Mouse (Mus musculus) large intestine, adult 2 months (tissue): ENCODE results near the gene Astn1. TPM values are rescaled to one million over a fixed set of nuclear protein-coding genes. Genes with fewer than 3 reads are reported as not detected.

Experiments used
- DNase-seq: peaks from one replicate; pipeline ENCODE4 v3.0.0-alpha.2; 2012; ENCODE audit warnings: low read depth, low spot score
- WGBS: fragments of 180-500 bp; shearing (Covaris S2); methylation state at CpG from one replicate; pipeline ENCODE4 v1.1.7; 2018; 5-methylcytosine and 5-hydroxymethylcytosine counted together
- polyA plus RNA-seq: library from polyadenylated mRNA; depleted of rRNA; stranded (reverse); fragments of >200 nt; gene quantifications from 2 replicates; pipeline ENCODE4 v1.2.3, GENCODE M21; 2012; rRNA removed

Gene Astn1
- polyA plus RNA-seq, 1 experiment, result 0.27 TPM

DNA sequence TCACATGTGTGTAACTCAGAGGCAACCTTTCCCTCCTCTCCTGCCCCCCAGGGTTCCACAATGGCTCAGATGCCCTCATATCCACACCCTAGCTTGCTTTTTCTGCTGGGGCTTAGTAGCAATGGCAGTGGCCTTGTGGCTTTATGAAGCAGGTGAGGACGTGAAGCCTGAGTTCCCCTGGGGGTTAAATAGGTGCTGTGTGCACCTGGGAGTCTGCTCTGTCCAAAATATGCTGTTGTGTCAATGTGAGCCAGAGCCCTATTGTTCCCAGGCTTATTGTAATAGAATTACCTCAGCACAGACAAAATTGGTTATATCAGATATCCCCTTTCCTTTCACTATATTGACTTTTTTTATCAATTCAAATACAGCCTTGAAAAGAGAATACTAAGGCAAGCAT is 325.7 kb downstream of the Astn1 start:
- WGBS, result 23% methylated on average over 1 of the region's 1 CpGs
- no peak for DNase-seq

DNA sequence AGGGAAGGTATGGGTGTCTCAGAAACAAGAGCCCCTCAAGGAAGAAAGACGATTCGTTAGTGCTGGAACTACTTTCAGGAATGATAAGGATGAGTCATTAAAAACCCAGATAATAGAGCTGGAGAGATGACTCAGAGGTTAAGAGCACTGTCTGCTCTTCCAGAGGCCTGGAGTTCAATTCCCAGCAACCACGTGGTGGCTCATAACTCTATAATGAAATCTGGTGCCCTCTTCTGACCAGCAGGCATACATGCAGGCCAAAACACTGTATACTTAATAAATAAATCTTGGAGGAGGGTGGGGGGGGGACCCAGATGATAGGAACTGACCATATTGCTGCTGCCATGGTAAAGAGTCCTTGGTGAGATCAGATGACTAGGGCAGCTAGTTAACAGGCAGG is 335.4 kb downstream of the Astn1 start:
- WGBS, result 60% methylated on average over 3 of the region's 3 CpGs
- no peak for DNase-seq

DNA sequence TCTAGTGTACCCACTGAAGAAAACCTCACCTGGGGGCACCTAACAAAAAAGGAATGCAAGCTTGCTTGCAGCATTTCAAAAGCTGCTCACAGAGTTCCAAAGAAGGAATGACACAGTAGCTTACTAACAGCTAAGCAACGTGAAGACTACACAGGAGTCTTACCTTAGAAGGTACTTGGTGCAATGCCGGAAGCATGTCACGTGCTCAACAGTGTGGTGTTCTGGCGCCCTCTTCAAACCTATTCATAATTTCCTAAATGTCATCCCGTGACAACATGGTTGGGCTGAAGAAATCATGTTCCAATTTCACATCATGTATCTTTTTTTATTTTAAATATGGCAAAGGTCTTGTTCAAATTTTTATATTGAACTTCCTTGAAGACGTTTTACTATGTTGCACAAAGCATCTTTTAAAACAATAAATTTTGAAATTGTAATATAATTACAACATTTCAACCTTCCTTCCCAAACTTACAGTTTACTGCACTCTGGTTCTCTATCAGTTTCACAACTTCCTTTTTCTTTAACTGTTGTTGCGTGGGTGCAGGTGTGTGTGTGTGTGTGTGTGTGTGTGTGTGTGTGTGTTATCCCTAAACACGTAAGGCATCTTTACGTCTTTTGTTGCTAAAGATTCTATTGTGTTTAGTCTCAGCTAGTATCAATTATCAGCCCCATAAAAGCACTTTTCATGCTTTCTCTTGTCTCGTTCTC is 335.9 kb downstream of the Astn1 start:
- DNase-seq, result no peak
- 75% methylated on average over 10 of the region's 10 CpGs for WGBS

DNA sequence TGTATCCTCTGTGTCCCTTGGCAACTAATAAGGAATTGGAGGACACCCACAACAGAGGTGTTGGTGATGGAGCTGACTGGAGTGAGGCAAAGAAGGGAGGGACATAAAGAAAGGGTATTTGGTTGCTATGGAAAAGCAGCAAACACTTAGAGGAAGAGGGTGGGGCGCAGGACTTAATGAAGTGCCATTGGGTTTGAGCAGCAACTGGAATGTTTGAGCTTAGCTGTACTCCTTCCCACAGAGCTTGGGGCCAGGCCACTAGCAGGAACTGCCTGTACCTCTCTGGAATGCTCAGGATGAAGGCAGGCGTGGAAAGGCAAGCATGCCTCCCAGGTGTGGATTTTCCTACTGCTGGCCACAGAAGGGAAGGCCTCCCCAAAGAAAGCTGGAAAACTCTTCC is 337.2 kb downstream of the Astn1 start:
- 71% methylated on average over 2 of the region's 2 CpGs for WGBS

DNA sequence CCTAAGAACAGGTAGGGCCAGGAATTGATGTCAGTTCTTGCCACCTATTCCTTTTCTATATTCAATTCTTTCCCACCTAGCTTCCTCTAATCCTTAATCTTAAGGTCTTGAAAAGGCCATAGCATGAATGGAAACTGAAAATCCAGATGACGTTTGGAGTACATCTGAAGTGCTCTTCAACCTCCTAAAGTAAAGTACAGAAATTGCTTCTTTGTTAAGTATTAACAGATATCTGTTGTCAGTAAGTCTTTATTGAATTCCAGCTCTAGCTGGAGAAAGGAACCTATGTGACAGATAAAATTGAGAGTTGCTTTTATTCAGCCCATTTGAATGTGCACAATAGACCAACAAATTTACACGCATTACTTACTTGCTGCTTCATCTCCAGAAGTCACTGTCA is 338.1 kb downstream of the Astn1 start:
- DNase-seq, result no peak
- 53% methylated on average over 2 of the region's 2 CpGs for WGBS

More for the DNA sequence above, 337.2 kb downstream of the Astn1 start:
- DNase-seq, result no peak

DNA sequence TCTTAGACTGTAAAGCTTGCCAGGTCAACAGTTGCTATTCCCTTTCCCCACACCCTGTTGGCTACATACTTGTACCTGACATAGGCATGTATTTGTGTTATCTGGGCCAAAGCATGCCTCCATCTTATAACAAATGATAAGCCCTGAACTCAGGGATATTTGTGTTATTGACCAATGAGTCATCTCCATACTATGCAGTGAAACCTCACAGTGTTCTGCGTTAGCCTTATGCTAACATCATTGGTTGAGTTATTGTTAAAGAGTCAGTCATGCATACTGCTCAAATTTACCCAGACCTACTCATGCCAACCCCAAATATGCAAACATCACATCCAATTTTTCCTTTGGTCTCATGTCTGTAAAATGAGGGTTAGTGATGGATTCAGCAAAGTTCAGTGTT is 339.3 kb downstream of the Astn1 start:
- 47% methylated on average over 1 of the region's 1 CpGs for WGBS
- no peak for DNase-seq

DNA sequence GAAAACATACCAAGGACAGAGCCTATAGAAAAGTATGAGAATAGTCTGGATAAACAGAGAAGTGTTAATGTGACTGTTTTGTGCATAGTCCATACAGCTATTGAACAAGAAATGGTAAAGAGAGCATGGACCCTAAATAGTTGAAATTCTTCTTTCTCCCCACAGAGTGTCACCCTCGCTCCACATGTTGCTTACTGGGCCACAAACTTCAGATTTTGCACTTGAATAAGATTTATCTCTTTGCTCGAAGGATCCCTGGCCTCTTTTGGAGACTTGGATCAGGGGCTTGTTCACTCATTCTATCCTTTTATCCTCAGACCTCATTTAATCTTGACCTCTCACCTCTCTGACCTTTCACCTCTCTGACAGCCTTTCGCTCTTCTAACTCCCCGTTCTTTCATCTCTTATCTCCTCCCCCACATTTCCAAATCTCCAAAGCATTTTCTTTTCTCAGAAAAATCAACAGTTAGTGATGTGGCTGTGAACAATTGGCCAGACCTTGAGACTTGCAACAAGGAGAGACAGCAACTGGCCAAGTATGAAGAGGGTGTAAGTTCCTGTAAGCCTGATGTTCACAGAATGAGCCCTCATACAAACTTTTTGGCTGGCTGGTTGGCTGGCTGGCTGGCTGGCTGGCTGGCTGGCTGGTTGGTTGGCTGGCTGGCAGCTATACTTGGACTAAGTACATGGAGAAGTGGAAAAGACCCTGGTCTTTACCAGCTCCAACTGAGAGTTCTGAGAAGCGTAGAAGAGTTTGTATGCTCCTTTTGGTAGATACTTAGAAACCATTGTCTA is 351.4 kb downstream of the Astn1 start:
- no peak for DNase-seq

DNA sequence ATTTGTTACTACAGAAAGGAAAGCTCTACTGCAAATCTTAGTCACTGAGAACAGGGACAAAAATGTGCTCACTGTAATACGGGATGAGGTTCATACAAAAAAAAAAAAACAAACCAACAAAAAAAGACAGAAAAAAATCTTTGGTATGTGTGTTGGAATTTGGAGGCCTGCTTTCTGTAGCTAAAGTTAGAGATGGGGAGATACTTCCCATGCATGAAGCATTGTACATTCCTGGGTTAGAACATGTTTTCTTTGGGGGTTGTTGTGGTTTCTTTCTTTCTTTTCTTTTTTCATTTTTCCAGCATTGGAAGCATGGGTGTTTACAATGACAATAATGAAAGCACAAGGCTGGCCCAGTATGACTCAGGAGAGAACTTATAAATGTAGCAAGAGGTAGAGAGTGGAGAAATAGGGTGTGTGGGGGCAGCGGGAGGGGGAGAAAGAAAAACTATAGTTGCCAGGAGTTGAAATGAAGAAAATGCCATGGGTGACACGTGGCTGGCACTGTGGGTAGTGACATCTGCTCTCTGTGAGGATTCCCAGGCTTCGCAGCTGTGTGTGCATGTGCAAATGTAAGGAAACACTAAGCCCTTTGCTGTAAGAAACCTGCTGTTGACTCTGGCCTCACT is 370.9 kb downstream of the Astn1 start:
- no peak for DNase-seq
- 59% methylated on average over 4 of the region's 4 CpGs for WGBS

More for the DNA sequence above, 351.4 kb downstream of the Astn1 start:
- WGBS, result 37% methylated on average over 5 of the region's 5 CpGs

DNA sequence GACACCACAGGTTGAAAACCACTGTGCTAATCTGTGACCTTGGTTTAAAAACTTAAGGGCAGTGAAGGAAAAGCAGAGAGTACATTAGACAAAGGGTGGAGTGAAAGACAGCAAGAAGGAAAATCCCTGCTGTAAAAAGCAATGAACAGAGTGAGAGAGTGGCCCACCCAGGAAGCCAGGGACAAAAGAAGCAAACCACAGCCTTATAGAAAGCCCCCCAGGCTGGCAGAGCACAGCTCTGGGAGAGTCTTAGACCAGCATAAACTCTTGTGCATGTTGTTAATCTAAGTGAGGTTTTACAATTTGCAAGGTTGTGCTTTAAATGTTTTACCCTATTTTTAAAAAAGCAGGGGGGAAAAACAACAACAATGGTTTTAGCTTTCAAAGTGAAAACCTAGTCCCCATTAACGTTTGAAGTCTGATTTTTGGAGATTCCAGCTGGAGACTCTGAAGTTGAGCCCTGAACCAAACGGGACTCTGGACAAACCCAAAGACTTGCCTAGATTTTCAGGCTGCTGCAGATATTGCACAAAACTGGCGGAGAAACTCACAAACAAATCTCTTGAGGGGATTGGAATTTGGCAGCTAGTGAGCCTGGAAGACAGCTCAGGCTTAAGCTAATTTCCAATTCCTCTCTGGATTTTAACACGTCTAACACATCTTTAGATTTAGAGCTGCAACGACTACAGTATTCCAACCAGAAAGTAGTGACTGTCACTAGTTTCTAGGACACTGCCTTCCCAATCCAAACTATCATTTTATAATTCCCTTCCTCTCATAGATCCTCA is 377.3 kb downstream of the Astn1 start:
- DNase-seq, result no peak
- 40% methylated on average over 5 of the region's 5 CpGs for whole genome bisulfite sequencing

DNA sequence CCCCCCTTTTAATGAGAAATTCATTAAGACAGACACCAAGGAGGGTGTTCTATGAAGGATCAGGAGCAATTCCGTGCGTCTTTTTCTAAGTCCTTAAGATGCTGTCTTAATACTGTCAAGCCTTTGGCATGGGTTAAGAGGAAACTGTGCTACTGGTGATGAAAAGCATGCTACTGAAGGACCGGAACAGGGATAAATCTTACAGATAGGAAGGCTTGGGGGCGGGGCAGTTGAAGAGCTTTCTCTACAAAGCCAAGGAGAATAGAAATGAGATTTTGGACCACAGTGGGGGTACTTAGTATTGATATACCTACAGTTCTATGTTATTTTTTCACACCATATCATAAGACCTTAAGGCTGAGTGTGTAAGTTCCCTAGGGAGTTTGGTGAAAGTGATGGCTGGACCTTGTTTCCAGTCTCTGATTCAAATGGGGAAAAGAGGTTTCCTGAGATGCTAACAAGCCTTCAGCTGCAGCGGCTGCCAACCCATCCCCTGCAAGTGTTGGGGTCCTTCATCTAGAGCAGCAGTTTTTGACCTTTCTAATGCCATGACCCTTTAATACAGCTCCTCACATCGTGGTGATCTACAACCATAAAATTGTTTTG is 378.2 kb downstream of the Astn1 start:
- no peak for DNase-seq
- WGBS, result 76% methylated on average over 6 of the region's 6 CpGs

DNA sequence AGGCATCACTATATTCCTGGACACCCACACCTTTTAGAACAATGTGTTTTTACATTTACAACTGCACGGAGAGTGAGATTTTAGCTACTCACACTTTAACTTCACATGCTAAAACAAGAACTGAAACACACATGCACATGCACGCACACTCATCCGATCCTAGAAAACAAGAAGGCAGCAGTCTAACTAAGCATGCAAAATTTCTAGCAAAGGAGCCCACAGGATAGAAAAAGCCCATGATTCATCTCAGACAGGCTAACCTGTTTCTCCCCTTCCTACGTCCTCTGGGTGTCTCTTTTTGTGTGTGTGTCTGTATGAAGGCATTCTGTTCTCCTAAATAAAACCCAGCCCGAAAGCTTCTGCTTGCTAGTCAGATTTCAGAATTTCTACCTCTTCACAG is 378.9 kb downstream of the Astn1 start:
- 85% methylated on average over 5 of the region's 5 CpGs for WGBS
- DNase-seq, result no peak

Other genes with a start within 250 kb of the Astn1 start
- gene Brinp2, start 5.9 kb upstream of the Astn1 start, polyA plus RNA-seq, result 0.80 and 0.89 TPM in 2 replicates